Mouse (Mus musculus): ENCODE data around the gene Wwtr1.

Wwtr1 gene

GRCm38 (mm10) chr3:57575660-57576055 lies at the start of gene Wwtr1:
Gene Wwtr1, minus strand, starts transcription at chr3:57575910.
- in situ Hi-C loops (cut with MseI, MboI), result no loop called here

GRCm38 (mm10) chr3:57619718-57620117 lies 44.0 kb upstream of the Wwtr1 start:
- in situ Hi-C loops (cut with MseI, MboI), result loop anchor here (5.0 to 25.0 kb wide), 3 partner anchors 152 to 357 kb away; no protein-coding TSS in a partner anchor

GRCm38 (mm10) chr3:57615652-57616051 lies 39.9 kb upstream of the Wwtr1 start:
- in situ Hi-C loops (cut with MseI, MboI), result loop anchor here (5.0 to 25.0 kb wide), 3 partner anchors 148 to 353 kb away; no protein-coding TSS in a partner anchor

GRCm38 (mm10) chr3:57612430-57612997 lies 36.8 kb upstream of the Wwtr1 start:
- in situ Hi-C loops (cut with MseI, MboI), result loop anchor here (25.0 kb wide), 2 partner anchors 325 to 350 kb away; no protein-coding TSS in a partner anchor

- in situ Hi-C loops (cut with MseI, MboI), result loop anchor here (25.0 kb wide), 2 partner anchors 324 to 349 kb away; no protein-coding TSS in a partner anchor
These were observed 36.1 kb upstream of the Wwtr1 start for GRCm38 (mm10) chr3:57611776-57612175.

- in situ Hi-C loops (cut with MseI, MboI), result loop anchor here (25.0 kb wide), 2 partner anchors 317 to 342 kb away; no protein-coding TSS in a partner anchor
These were observed 28.9 kb upstream of the Wwtr1 start for GRCm38 (mm10) chr3:57604618-57605015.

GRCm38 (mm10) chr3:57603891-57604617 lies 28.3 kb upstream of the Wwtr1 start:
- in situ Hi-C loops (cut with MseI, MboI), result loop anchor here (25.0 kb wide), 2 partner anchors 317 to 342 kb away; no protein-coding TSS in a partner anchor

GRCm38 (mm10) chr3:57602610-57603009 lies 26.9 kb upstream of the Wwtr1 start:
- in situ Hi-C loops (cut with MseI, MboI), result loop anchor here (25.0 kb wide), 2 partner anchors 315 to 340 kb away; no protein-coding TSS in a partner anchor

GRCm38 (mm10) chr3:57596566-57596965 lies 20.9 kb upstream of the Wwtr1 start:
- in situ Hi-C loops (cut with MseI, MboI), result no loop called here

- in situ Hi-C loops (cut with MseI, MboI), result no loop called here
These were observed 19.8 kb upstream of the Wwtr1 start for GRCm38 (mm10) chr3:57595506-57595905.

GRCm38 (mm10) chr3:57585967-57586366 lies 10.3 kb upstream of the Wwtr1 start:
- in situ Hi-C loops (cut with MseI, MboI), result no loop called here

- in situ Hi-C loops (cut with MseI, MboI), result no loop called here
These were observed 7.8 kb upstream of the Wwtr1 start for GRCm38 (mm10) chr3:57583533-57583932.

GRCm38 (mm10) chr3:57580426-57581195 lies 4.9 kb upstream of the Wwtr1 start:
- in situ Hi-C loops (cut with MseI, MboI), result no loop called here

GRCm38 (mm10) chr3:57576056-57576824 lies 530 bp upstream of the Wwtr1 start:
- in situ Hi-C loops (cut with MseI, MboI), result no loop called here

- in situ Hi-C loops (cut with MseI, MboI), result no loop called here
These were observed 638 bp downstream of the Wwtr1 start for GRCm38 (mm10) chr3:57574885-57575659.

- in situ Hi-C loops (cut with MseI, MboI), result no loop called here
These were observed 1.7 kb downstream of the Wwtr1 start for GRCm38 (mm10) chr3:57573898-57574570.

- in situ Hi-C loops (cut with MseI, MboI), result no loop called here
These were observed 3.3 kb downstream of the Wwtr1 start for GRCm38 (mm10) chr3:57572331-57572975.

GRCm38 (mm10) chr3:57566655-57567054 lies 9.1 kb downstream of the Wwtr1 start:
- in situ Hi-C loops (cut with MseI, MboI), result no loop called here

- in situ Hi-C loops (cut with MseI, MboI), result no loop called here
These were observed 12.1 kb downstream of the Wwtr1 start for GRCm38 (mm10) chr3:57563627-57564026.
